Comparison of ENCODE assay signal across 8 mouse cellular contexts in genomic region chr13:46180606-46181133, GRCm38 (mm10).
DNase-seq lines count a peak whose midpoint lies in the region; ATAC-seq lines count a peak whose summit lies in the region.

No protein-coding gene starts in this region.

- H3K4me3 ChIP-seq in forebrain, embryonic 16.5 days (replicated peaks; ENCODE audit: low read length), result no peak overlapping the region
- peak overlapping the region; percentile 11 for H3K4me3 ChIP-seq in neural tube, embryonic 13.5 days

- DNase-seq in frontal cortex, adult 2 months (ENCODE audit: extremely low spot score in 1 of 2, low spot score in 1 of 2), result peak; percentile 29 to 54
- no peak for DNase-seq in frontal cortex, postnatal 14 days (ENCODE audit: low spot score in 2 of 2)
- peak; percentile 60 for DNase-seq in 416B (ENCODE audit: low read depth)
- peak; percentile 8 to 11 for DNase-seq in kidney, postnatal 4 days
- DNase-seq in testis, postnatal 14 days (ENCODE audit: low spot score), result no peak
- no peak for DNase-seq in testis, postnatal 10 days (ENCODE audit: low spot score)

- no peak overlapping the region for H3K9ac ChIP-seq in forebrain, embryonic 16.5 days (replicated peaks; ENCODE audit: low read depth, low read length)
- H3K9ac ChIP-seq in neural tube, embryonic 13.5 days, result no peak overlapping the region

- ATAC-seq in forebrain, embryonic 16.5 days, result peak; percentile 38; the same call in 1 of the 2 replicates
- peak; percentile 43; the same call in 1 of the 2 replicates for ATAC-seq in neural tube, embryonic 13.5 days (ENCODE audit: low read depth)

- H3K9me3 ChIP-seq in forebrain, embryonic 16.5 days (ENCODE audit: control insufficient read depth, low read length), result no peaks in the 10 kb centered on the region
- no peaks in the 10 kb centered on the region for H3K9me3 ChIP-seq in neural tube, embryonic 13.5 days

- H3K36me3 ChIP-seq in forebrain, embryonic 16.5 days (ENCODE audit: control insufficient read depth, insufficient read depth), result no peaks in the 10 kb centered on the region
- no peaks in the 10 kb centered on the region for H3K36me3 ChIP-seq in neural tube, embryonic 13.5 days

- 7% methylated on average over 12 of the region's 12 CpGs for WGBS in forebrain, embryonic 16.5 days
- 6% methylated on average over 12 of the region's 12 CpGs for WGBS in neural tube, embryonic 13.5 days

- H3K4me1 ChIP-seq in forebrain, embryonic 16.5 days (replicated peaks; ENCODE audit: control insufficient read depth, insufficient read depth, low read length), result peaks cover 17% of the 10 kb centered on the region
- peaks cover 19% of the 10 kb centered on the region for H3K4me1 ChIP-seq in neural tube, embryonic 13.5 days (replicated peaks)

- no peaks in the 10 kb centered on the region for H3K27me3 ChIP-seq in forebrain, embryonic 16.5 days (replicated peaks; ENCODE audit: control insufficient read depth, insufficient read depth, low read length)
- no peaks in the 10 kb centered on the region for H3K27me3 ChIP-seq in neural tube, embryonic 13.5 days

- H3K27ac ChIP-seq in forebrain, embryonic 16.5 days (ENCODE audit: low read length), result no peak overlapping the region
- H3K27ac ChIP-seq in neural tube, embryonic 13.5 days (replicated peaks), result peak overlapping the region; percentile 68

- H3K4me2 ChIP-seq in forebrain, embryonic 16.5 days (ENCODE audit: low read length), result peak overlapping the region; percentile 42
- H3K4me2 ChIP-seq in neural tube, embryonic 13.5 days, result peak overlapping the region; percentile 45

Comparison
In these comparisons a context has a peak if more than half of its experiments do, and no peak if none do; other contexts are left out.
1. DNase-seq: peak in frontal cortex, adult 2 months (2 of 2), 416B (single experiment) and kidney, postnatal 4 days (2 of 2); none in frontal cortex, postnatal 14 days (0 of 2), testis, postnatal 14 days (single experiment) and testis, postnatal 10 days (single experiment).